Mouse (Mus musculus) liver, embryonic 15.5 days (tissue): Measurements from ENCODE around the gene Lmf2. TPM values are rescaled to one million over a fixed set of nuclear protein-coding genes. Genes with fewer than 3 reads are reported as not detected.

Experiments
- ATAC-seq: fragments of 200-750 bp; cut with Nextera tagmentation; 2 replicates; pipeline ENCODE4 v1.8.0; 2017; ENCODE audit warnings: moderate number of reproducible peaks, mild to moderate bottlenecking, moderate library complexity; ENCODE audit not compliant: insufficient read depth
- H3K27ac ChIP-seq: fragments of 300-500 bp; sonication (generic); replicated peaks from 2 replicates; pipeline ENCODE4 v1.5.1; 2015; ENCODE audit warnings: mild to moderate bottlenecking, inconsistent platforms
- H3K27me3 ChIP-seq: fragments of 300-500 bp; sonication (generic); 2 replicates; pipeline ENCODE4 v1.6.1; 2015; ENCODE audit warnings: mild to moderate bottlenecking, inconsistent platforms
- H3K36me3 ChIP-seq: fragments of 300-500 bp; sonication (generic); replicated peaks from 2 replicates; pipeline ENCODE4 v1.6.1; 2015; ENCODE audit warnings: moderate library complexity, mild to moderate bottlenecking, inconsistent platforms
- H3K4me1 ChIP-seq: fragments of 300-500 bp; sonication (generic); replicated peaks from 2 replicates; pipeline ENCODE4 v1.6.1; 2015; ENCODE audit warnings: inconsistent platforms
- H3K4me2 ChIP-seq: fragments of 300-500 bp; sonication (generic); 2 replicates; pipeline ENCODE4 v1.6.1; 2015; ENCODE audit warnings: moderate library complexity, mild to moderate bottlenecking, inconsistent platforms
- H3K4me3 ChIP-seq: fragments of 300-500 bp; sonication (generic); replicated peaks from 2 replicates; pipeline ENCODE4 v1.5.1; 2015; ENCODE audit warnings: mild to moderate bottlenecking, inconsistent platforms
- H3K9ac ChIP-seq: fragments of 300-500 bp; sonication (generic); 2 replicates; pipeline ENCODE4 v1.6.1; 2015; ENCODE audit warnings: moderate library complexity, mild to moderate bottlenecking, inconsistent platforms
- H3K9me3 ChIP-seq: fragments of 300-500 bp; sonication (generic); replicated peaks from 2 replicates; pipeline ENCODE4 v1.6.1; 2016; ENCODE audit warnings: inconsistent platforms
- WGBS: fragments of 180-500 bp; shearing (Covaris S2); methylation state at CpG from one replicate; pipeline ENCODE4 v1.1.7; 2015; ENCODE audit warnings: mixed read lengths; ENCODE audit not compliant: insufficient replicate concordance; 5-methylcytosine and 5-hydroxymethylcytosine counted together
- polyA plus RNA-seq: library from polyadenylated mRNA; unstranded; fragments of >200 nt; fragmentation: Nextera tagmentation; extraction: Ambion mirVana; gene quantifications from 2 replicates; pipeline ENCODE4 v1.2.1, GENCODE M21; 2015

The Lmf2 gene
- polyA plus RNA-seq: 30.9 and 35.3 TPM in 2 replicates

DNA sequence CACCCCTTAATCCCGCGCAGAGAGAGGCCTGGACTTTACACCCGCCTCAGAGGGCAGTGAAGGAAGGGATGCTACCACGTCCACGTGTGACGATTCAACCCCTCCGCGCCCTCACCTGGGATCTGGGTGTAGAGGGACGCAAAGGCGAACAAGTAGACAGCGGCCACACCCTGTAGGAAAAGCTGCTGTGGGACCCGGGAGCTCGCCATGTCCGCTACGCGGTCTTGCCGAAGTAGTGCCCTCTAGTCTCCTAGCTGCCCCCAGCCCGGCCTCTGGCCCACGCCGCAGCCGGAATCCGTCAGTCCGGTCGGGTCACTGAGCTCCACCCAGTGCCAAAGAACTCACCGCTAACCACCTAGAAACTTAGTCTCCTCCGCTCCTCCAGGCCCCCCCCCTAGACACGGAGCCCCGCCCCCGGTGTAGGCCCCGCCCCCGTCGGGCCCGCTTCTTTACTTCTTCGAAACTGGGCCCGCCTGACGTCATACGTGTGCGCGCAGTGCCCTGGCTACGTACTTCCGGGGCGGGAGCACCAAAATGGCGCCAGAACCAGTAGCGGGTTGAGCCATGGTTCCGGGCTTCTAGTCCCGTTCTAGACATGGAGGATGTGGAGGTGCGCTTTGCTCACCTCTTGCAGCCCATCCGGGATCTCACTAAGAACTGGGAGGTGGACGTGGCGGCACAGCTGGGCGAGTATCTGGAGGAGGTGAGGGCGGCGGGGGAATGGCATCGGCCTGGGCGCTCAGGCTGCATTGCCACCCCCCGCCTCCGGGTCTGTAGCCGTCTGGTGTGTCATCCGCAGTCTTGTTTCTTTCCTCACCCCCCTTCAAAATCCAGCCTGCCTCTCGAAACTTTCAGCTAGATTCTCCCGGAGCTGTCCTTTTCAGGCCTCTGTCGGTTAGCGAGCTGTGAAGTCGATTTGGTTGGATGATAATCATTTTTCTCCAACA, at the start of gene Lmf2, which contains the start of gene Ncaph2:
Gene Lmf2 (minus strand): TSS at position 419 of the 947 bp plus-strand sequence.
Gene Ncaph2 (plus strand): TSS at position 479 of the 947 bp plus-strand sequence.
- H3K9ac ChIP-seq: peak within 1 kb of the TSS; percentile 91
- H3K4me2 ChIP-seq: peak within 1 kb of the TSS; percentile 83
- no peaks in the 10 kb centered on the region for H3K27me3 ChIP-seq
- H3K4me3 ChIP-seq: peak within 1 kb of the TSS; percentile 92
- peak within 1 kb of the TSS; percentile 87 for H3K27ac ChIP-seq
- ATAC-seq: peak; percentile 90
- H3K36me3 ChIP-seq: peaks cover 70% of the 10 kb centered on the region
- WGBS: under 1% methylated on average over 64 of the region's 64 CpGs
- H3K4me1 ChIP-seq: peaks cover 43% of the 10 kb centered on the region
- no peaks in the 10 kb centered on the region for H3K9me3 ChIP-seq

DNA sequence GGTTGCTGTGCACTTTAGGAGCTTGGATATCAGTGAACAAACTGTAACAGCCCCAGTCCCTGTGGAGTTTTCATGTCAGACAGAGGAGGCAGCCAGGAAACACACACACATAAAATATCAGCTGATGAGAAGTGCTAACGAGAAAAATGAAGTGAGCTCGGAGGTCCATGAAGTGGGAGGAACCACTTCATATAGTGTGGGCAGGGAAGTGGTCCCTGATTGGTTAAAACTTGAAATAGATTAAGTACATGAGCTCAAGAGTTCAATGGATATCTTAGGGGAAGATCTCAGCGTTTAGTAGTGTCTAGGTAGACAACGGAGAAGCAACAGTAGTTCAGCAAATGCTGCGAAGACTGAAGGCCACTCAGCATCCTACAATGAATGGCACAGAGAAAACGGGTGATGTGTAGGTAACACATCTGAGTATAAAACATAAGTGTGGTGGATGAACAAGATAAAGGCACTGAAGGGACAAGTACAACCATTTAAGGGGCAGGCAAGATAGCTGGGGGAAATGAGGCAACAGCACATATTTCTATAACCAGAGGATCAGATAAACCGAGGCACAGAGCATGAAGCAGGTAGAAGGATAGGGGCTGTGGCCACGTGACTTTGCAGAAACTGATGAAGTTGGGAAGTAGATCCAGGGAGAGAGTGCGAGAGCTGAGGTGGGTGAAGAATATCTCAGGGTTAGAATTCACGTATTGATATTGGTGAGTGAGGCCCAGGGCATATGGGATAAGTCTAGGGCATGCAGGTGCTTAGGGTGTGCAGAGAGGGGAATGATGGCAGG, 49.6 kb upstream of the Lmf2 start:
- Histone ChIP-seq H3K4me2 (no peak overlapping the region), H3K4me1 (no peaks in the 10 kb centered on the region), H3K9ac (no peak overlapping the region), H3K9me3 (no peaks in the 10 kb centered on the region), H3K27ac (no peak overlapping the region), H3K4me3 (no peak overlapping the region), H3K27me3 (no peaks in the 10 kb centered on the region), H3K36me3 (no peaks in the 10 kb centered on the region)
- ATAC-seq: no peak
- 61% methylated on average over 10 of the region's 10 CpGs for WGBS

DNA sequence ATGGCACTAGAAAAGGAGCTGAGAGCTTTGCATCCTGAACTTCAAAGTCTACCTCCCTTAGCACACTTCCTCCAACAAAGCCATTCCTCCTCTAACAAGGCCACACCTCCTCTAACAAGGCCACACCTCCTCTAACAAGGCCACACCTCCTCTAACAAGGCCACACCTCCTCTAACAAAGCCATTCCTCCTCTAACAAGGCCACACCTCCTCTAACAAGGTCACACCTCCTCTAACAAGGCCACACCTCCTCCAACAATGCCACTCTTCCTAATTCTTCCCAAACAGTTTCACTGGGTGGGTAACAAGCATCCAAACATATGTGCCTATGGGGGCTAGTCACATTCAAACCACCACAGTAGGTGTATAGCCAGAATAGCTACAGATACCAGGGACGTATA, 47.0 kb upstream of the Lmf2 start:
- no peak overlapping the region for H3K27ac ChIP-seq
- no peak overlapping the region for H3K4me3 ChIP-seq
- no peak overlapping the region for H3K4me2 ChIP-seq
- H3K9ac ChIP-seq: no peak overlapping the region
- no peak for ATAC-seq
- H3K9me3 ChIP-seq: no peaks in the 10 kb centered on the region
- no peaks in the 10 kb centered on the region for H3K36me3 ChIP-seq
- WGBS: 74% methylated on average over 1 of the region's 1 CpGs
- no peaks in the 10 kb centered on the region for H3K4me1 ChIP-seq
- no peaks in the 10 kb centered on the region for H3K27me3 ChIP-seq

DNA sequence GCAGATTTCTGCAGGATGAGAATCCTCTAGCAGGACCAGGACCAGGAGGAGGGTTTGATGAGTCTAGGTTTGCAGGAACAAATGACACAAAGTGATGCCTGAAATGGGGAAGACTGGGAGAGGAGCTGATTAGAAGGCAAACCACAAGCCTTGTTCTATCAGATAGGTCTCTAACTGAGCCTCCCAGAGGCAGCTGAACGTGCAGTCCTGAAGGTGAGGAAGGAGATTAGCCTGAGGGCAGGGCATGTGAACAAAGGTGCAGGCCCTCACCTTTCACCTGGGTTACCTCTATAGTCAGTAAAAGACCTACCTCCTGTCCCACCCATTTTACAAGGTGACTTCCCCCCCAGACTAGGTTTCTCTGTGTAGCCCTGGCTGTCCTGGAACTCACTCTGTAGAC, 44.3 kb upstream of the Lmf2 start:
- ATAC-seq: no peak
- no peaks in the 10 kb centered on the region for H3K27me3 ChIP-seq
- no peak overlapping the region for H3K4me3 ChIP-seq
- H3K9me3 ChIP-seq: no peaks in the 10 kb centered on the region
- no peak overlapping the region for H3K4me2 ChIP-seq
- no peak overlapping the region for H3K27ac ChIP-seq
- no peak overlapping the region for H3K9ac ChIP-seq
- H3K4me1 ChIP-seq: no peaks in the 10 kb centered on the region
- WGBS: 6% methylated on average over 1 of the region's 1 CpGs
- no peaks in the 10 kb centered on the region for H3K36me3 ChIP-seq

DNA sequence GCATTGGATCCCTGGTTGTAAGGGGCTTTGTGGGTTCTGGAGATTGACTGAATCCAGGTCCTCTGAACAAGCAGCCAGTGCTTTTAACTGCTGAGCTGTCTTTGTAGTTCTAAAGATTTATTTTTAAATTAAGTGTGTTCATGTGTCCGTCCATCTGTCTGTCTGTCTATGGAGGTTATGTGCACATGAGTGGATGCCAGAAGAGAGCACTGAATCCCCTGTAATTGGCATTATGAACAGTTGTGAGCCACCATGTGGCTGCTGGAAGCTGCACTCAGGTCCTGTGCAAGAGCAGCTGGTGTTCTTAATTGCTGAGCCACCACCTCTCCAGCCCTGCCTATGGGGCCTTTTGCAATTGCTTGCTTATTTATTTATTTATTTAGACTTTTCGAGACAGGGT, 42.7 kb upstream of the Lmf2 start:
- Histone ChIP-seq H3K9me3 (no peaks in the 10 kb centered on the region), H3K36me3 (no peaks in the 10 kb centered on the region), H3K4me3 (no peak overlapping the region), H3K4me1 (no peaks in the 10 kb centered on the region), H3K27ac (no peak overlapping the region), H3K27me3 (no peaks in the 10 kb centered on the region), H3K4me2 (no peak overlapping the region), H3K9ac (no peak overlapping the region)
- WGBS: 43% methylated on average over 2 of the region's 2 CpGs
- no peak for ATAC-seq

DNA sequence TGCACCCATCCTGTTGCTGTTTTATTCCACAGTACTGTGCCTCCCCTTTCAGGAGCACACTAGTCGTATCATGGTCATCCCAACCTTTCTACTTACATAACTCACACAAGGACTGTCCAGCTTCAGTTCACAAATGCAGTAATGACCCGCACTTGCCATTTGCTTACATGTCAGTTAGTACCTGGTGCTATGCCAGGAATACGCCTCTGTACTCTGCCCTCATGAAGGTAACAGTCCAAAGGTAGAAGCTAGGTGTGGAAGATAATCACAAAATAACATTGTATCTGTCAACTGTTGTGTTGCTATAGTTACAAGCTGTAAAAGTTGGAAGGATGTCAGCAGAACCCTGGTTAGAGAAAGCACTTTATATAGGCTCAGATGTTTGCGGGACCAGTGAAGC, 41.4 kb upstream of the Lmf2 start:
- H3K9ac ChIP-seq: no peak overlapping the region
- no peaks in the 10 kb centered on the region for H3K36me3 ChIP-seq
- H3K4me1 ChIP-seq: no peaks in the 10 kb centered on the region
- H3K27ac ChIP-seq: no peak overlapping the region
- H3K9me3 ChIP-seq: no peaks in the 10 kb centered on the region
- peak; percentile 44; the same call in 1 of the 2 replicates for ATAC-seq
- no peaks in the 10 kb centered on the region for H3K27me3 ChIP-seq
- no peak overlapping the region for H3K4me3 ChIP-seq
- H3K4me2 ChIP-seq: no peak overlapping the region
- WGBS: 62% methylated on average over 4 of the region's 4 CpGs

DNA sequence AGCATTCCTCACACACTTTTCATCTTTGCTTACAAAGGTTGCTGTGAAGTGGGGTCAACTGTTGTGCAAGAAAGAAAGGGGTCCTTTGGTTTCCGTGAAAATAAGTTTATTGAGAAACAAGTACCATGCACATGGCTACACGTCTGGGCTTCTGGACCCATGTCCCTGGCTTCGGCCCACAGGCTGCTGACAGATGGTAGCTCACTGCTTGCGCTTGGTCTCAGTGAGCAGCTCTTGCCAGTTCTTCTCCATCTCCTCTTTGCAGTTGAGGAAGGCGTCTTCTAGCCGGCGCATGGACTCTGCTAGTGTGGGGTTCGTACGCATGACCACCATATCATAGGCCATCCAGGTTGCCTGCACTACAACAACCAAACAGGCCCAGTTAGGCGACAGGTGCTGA, 34.6 kb upstream of the Lmf2 start:
- Histone ChIP-seq H3K4me1 (no peaks in the 10 kb centered on the region), H3K4me2 (no peak overlapping the region), H3K4me3 (no peak overlapping the region), H3K27ac (no peak overlapping the region), H3K27me3 (0 out of 2 replicates have a peak, but pooled peaks cover 2% of the 10 kb centered on the region), H3K9me3 (no peaks in the 10 kb centered on the region), H3K36me3 (no peaks in the 10 kb centered on the region), H3K9ac (no peak overlapping the region)
- no peak for ATAC-seq
- WGBS: 80% methylated on average over 10 of the region's 10 CpGs

DNA sequence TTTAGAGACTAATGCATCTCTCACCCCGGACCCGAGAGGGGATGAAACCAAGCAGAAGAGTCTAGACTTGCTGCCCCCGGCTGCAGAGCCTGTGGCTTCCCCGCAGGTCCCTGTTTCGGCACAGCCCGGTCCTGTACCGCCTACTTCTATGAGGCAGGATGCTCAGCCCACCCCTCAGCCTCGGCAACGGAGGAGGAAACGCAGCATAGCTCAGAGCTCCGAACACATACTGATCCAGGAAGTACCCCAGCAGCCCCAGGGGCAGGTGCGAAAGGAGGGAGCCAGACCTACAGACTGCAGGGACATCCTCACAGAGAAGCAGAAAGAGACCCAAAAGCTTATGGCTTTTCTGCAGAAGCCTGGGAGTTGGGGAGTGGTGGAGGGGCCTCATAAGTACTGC, 31.7 kb upstream of the Lmf2 start:
- no peak overlapping the region for H3K9ac ChIP-seq
- H3K4me1 ChIP-seq: no peaks in the 10 kb centered on the region
- no peak for ATAC-seq
- no peaks in the 10 kb centered on the region for H3K9me3 ChIP-seq
- no peak overlapping the region for H3K27ac ChIP-seq
- WGBS: 34% methylated on average over 12 of the region's 12 CpGs
- no peak overlapping the region for H3K4me3 ChIP-seq
- no peaks in the 10 kb centered on the region for H3K36me3 ChIP-seq
- H3K4me2 ChIP-seq: no peak overlapping the region
- H3K27me3 ChIP-seq: 0 out of 2 replicates have a peak, but pooled peaks cover 10% of the 10 kb centered on the region

DNA sequence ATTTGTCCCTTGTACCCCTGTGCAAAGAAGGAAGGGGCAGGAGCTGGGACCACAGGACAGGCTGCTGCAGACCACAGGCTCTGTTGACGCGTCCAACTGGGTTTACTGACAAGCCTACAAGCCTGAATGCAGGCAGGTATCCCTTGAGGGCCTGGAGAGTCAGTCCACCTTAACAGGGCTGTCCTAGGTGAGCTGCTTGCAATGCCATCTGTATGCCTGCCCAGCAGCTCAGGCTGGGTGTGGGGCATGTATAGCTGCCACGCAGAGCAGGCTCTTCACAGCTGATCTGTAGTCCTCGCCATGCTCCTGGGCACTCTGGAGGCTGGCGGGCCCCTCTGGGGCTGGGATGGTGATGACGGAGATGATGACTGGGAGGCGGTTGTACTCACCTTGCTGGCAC, 29.2 kb upstream of the Lmf2 start, which contains the start of gene Klhdc7b:
Gene Klhdc7b (plus strand): TSS at position 301 of the 400 bp plus-strand sequence.
- Histone ChIP-seq H3K36me3 (no peaks in the 10 kb centered on the region), H3K4me2 (no peak within 1 kb of the TSS), H3K27ac (no peak within 1 kb of the TSS), H3K4me3 (no peak within 1 kb of the TSS), H3K9ac (no peak within 1 kb of the TSS), H3K27me3 (peaks cover 21% of the 10 kb centered on the region), H3K4me1 (peaks cover 2% of the 10 kb centered on the region), H3K9me3 (no peaks in the 10 kb centered on the region)
- no peak; the same call in 1 of the 2 replicates for ATAC-seq
- 75% methylated on average over 7 of the region's 7 CpGs for WGBS

DNA sequence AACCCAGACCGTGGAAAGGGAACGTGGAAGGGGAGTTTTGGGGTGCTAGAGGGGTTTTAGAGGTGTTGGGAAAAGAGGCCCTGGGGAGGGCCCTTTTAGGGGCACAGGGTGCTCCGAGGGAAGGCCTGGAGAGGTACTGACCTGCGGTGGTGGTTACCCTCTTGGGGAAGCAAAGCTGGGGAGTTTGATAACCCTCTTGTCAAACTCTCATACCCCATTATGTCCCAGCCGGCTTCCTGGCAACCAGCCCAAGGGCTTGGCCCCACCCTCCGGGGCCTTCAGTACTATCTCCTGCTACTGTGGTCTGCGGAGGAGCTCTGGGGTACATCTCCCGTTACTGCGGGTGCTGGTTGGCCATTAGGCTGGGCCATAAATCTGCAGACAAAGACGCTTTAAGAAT, 24.0 kb upstream of the Lmf2 start:
- H3K36me3 ChIP-seq: no peaks in the 10 kb centered on the region
- no peak overlapping the region for H3K27ac ChIP-seq
- H3K9me3 ChIP-seq: no peaks in the 10 kb centered on the region
- peaks cover 33% of the 10 kb centered on the region for H3K4me1 ChIP-seq
- no peak overlapping the region for H3K9ac ChIP-seq
- H3K4me2 ChIP-seq: peak overlapping the region; percentile 77
- peak; percentile 55 for ATAC-seq
- peaks cover 57% of the 10 kb centered on the region for H3K27me3 ChIP-seq
- 5% methylated on average over 10 of the region's 10 CpGs for whole genome bisulfite sequencing
- peak overlapping the region; percentile 43 for H3K4me3 ChIP-seq
